Comparison of ENCODE assay signal across 8 mouse cellular contexts in the genomic region with DNA sequence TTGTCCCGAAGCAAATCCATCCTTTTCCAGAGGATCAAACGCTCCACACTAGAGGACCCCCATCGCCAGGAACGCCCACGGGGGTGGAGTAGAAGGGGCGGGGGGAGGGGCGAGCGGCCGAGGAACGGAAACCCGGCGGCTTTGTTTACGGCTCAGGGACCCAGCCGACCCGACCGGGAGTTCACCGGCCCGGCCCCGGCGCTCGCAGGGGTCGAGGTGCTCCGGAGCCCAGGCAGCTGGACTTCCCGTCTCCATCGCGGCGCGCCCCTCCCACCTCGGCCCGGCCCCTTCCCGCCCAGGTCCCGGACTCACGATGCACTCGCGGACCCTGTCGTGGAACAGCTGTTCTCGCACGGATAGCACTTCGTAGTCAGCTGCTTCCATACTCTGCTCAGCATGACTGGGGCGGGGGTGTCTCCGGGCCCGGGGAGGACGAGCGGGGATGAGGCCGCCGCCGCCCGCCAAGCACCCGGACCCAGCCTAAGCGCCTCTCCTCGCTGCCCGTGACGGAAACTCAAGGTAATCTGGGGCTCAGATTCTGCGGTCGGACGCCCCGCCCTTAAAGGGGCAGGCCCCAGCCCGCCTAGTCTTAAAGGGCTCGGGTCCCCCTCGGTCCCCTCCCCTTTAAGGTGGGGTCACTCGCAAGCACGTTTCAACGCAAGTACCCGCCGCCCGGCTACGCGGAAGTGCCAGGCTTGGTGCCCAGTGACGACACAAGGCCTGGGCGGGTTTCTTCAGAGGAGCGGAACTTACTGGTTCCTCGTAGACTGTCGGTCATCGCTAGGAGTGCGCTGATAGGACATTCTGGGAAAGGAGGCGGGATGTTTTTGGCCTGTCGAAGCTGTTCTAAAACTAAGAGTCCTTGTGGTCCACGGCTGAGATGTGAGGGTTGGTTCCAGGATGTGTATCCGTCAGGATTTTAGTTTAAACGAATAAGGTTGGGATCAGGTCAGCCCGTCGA. TPM values are rescaled to one million over a fixed set of nuclear protein-coding genes. Genes with fewer than 3 reads are reported as not detected.
DNase-seq lines count a peak whose midpoint lies in the region; ATAC-seq and TF ChIP-seq lines count a peak whose summit lies in the region.

A gene (minus strand): TSS at position 694 of the 961 bp plus-strand sequence.

- H3K27ac ChIP-seq in forebrain, embryonic 12.5 days: peak within 1 kb of the TSS; percentile 95
- H3K27ac ChIP-seq in heart, postnatal 0 days (ENCODE audit: low read depth): peak within 1 kb of the TSS; percentile 97
- H3K27ac ChIP-seq in liver, embryonic 16.5 days (ENCODE audit: low read length): peak within 1 kb of the TSS; percentile 84
- H3K27ac ChIP-seq in neural tube, embryonic 13.5 days (replicated peaks): peak within 1 kb of the TSS; percentile 95
- H3K27ac ChIP-seq in testis, adult 2 months (ENCODE audit: control insufficient read depth, insufficient read depth, low read depth, low read length): peak within 1 kb of the TSS; percentile 87

- peaks cover 64% of the 10 kb centered on the region for H3K4me1 ChIP-seq in E14TG2a.4 (replicated peaks; ENCODE audit: low read depth, low read length)
- H3K4me1 ChIP-seq in forebrain, embryonic 12.5 days: peaks cover 27% of the 10 kb centered on the region
- peaks cover 12% of the 10 kb centered on the region for H3K4me1 ChIP-seq in heart, postnatal 0 days (ENCODE audit: control insufficient read depth, insufficient read depth)
- peaks cover 13% of the 10 kb centered on the region for H3K4me1 ChIP-seq in liver, embryonic 16.5 days (ENCODE audit: control insufficient read depth, low read depth, low read length)
- H3K4me1 ChIP-seq in neural tube, embryonic 13.5 days (replicated peaks): peaks cover 36% of the 10 kb centered on the region
- H3K4me1 ChIP-seq in testis, adult 2 months (ENCODE audit: control insufficient read depth, insufficient read depth, low read length): peaks cover 7% of the 10 kb centered on the region

- peak; percentile 99 for ATAC-seq in forebrain, embryonic 12.5 days (ENCODE audit: low FRiP score)
- peak; percentile 96 for ATAC-seq in heart, postnatal 0 days (ENCODE audit: insufficient read depth, low read depth)
- ATAC-seq in liver, embryonic 16.5 days (ENCODE audit: low read depth): peak; percentile 98
- ATAC-seq in neural tube, embryonic 13.5 days (ENCODE audit: low read depth): peak; percentile 99

- peaks cover 17% of the 10 kb centered on the region for H3K36me3 ChIP-seq in E14TG2a.4 (ENCODE audit: insufficient read depth, low read length)
- H3K36me3 ChIP-seq in forebrain, embryonic 12.5 days (replicated peaks): peaks cover 21% of the 10 kb centered on the region
- H3K36me3 ChIP-seq in heart, postnatal 0 days (replicated peaks; ENCODE audit: control insufficient read depth, insufficient read depth, low read length): peaks cover 26% of the 10 kb centered on the region
- no peaks in the 10 kb centered on the region for H3K36me3 ChIP-seq in liver, embryonic 16.5 days (ENCODE audit: control insufficient read depth, insufficient read depth)
- H3K36me3 ChIP-seq in neural tube, embryonic 13.5 days: peaks cover 23% of the 10 kb centered on the region
- H3K36me3 ChIP-seq in testis, adult 2 months (ENCODE audit: control insufficient read depth, insufficient read depth, low read length): peaks cover 4% of the 10 kb centered on the region

- TF ChIP-seq POLR2A in testis, adult 2 months (IDR thresholded peaks at IDR 0.05; ENCODE audit: control insufficient read depth, low read depth, low read length): peak; percentile 83

- H3K4me3 ChIP-seq in E14TG2a.4 (replicated peaks; ENCODE audit: low read length): peak within 1 kb of the TSS; percentile 99
- peak within 1 kb of the TSS; percentile 86 for H3K4me3 ChIP-seq in forebrain, embryonic 12.5 days (replicated peaks)
- H3K4me3 ChIP-seq in heart, postnatal 0 days (ENCODE audit: low read depth, low read length): peak within 1 kb of the TSS; percentile 95
- peak within 1 kb of the TSS; percentile 83 for H3K4me3 ChIP-seq in liver, embryonic 16.5 days (ENCODE audit: low read depth, low read length)
- H3K4me3 ChIP-seq in neural tube, embryonic 13.5 days: peak within 1 kb of the TSS; percentile 84
- H3K4me3 ChIP-seq in testis, adult 2 months (ENCODE audit: control insufficient read depth, low read depth, low read length): peak within 1 kb of the TSS; percentile 97

- H3K4me2 ChIP-seq in forebrain, embryonic 12.5 days: peak within 1 kb of the TSS; percentile 88
- H3K4me2 ChIP-seq in heart, postnatal 0 days (ENCODE audit: low read depth, low read length): peak within 1 kb of the TSS; percentile 94
- H3K4me2 ChIP-seq in liver, embryonic 16.5 days (ENCODE audit: low read depth, low read length): peak within 1 kb of the TSS; percentile 82
- H3K4me2 ChIP-seq in neural tube, embryonic 13.5 days: peak within 1 kb of the TSS; percentile 79

- peak within 1 kb of the TSS; percentile 84 for H3K9ac ChIP-seq in forebrain, embryonic 12.5 days
- peak within 1 kb of the TSS; percentile 87 for H3K9ac ChIP-seq in heart, postnatal 0 days (replicated peaks; ENCODE audit: low read depth, low read length)
- peak within 1 kb of the TSS; percentile 78 for H3K9ac ChIP-seq in liver, embryonic 16.5 days (ENCODE audit: low read depth, low read length)
- peak within 1 kb of the TSS; percentile 92 for H3K9ac ChIP-seq in neural tube, embryonic 13.5 days

- no peaks in the 10 kb centered on the region for H3K9me3 ChIP-seq in E14TG2a.4 (ENCODE audit: low read length)
- H3K9me3 ChIP-seq in forebrain, embryonic 12.5 days: no peaks in the 10 kb centered on the region
- no peaks in the 10 kb centered on the region for H3K9me3 ChIP-seq in heart, postnatal 0 days (replicated peaks; ENCODE audit: control insufficient read depth, low read length)
- H3K9me3 ChIP-seq in liver, embryonic 16.5 days (replicated peaks; ENCODE audit: control insufficient read depth, low read length): no peaks in the 10 kb centered on the region
- H3K9me3 ChIP-seq in neural tube, embryonic 13.5 days: no peaks in the 10 kb centered on the region

- DNase-seq in c-Kit-positive CD71-positive TER-119-positive erythroid progenitor cells, embryonic 14.5 days (ENCODE audit: low spot score): peak; percentile 97
- peak; percentile 99 for DNase-seq in heart, postnatal 0 days (ENCODE audit: low spot score)
- peak; percentile 99 for DNase-seq in kidney, postnatal 4 days

- TF ChIP-seq EP300 in heart, postnatal 0 days (IDR thresholded peaks at IDR 0.05; ENCODE audit: low read depth): peak; percentile 34; the same call in 1 of the 2 replicates

- no peak for TF ChIP-seq CTCF in E14TG2a.4 (conservative IDR thresholded peaks at IDR 0.05; ENCODE audit: low read length)
- no peak for TF ChIP-seq CTCF in heart, postnatal 0 days (IDR thresholded peaks at IDR 0.05; ENCODE audit: low read depth)
- no peak for TF ChIP-seq CTCF in testis, adult 2 months (IDR thresholded peaks at IDR 0.05; ENCODE audit: control insufficient read depth, insufficient read depth, insufficient replicate concordance, low read depth, low read length)

- under 1% methylated on average over 82 of the region's 82 CpGs for WGBS in forebrain, embryonic 12.5 days
- WGBS in heart, postnatal 0 days: under 1% methylated on average over 77 of the region's 82 CpGs
- WGBS in liver, embryonic 16.5 days (ENCODE audit: insufficient replicate concordance): under 1% methylated on average over 80 of the region's 82 CpGs
- WGBS in neural tube, embryonic 13.5 days: under 1% methylated on average over 82 of the region's 82 CpGs

- H3K27me3 ChIP-seq in E14TG2a.4 (ENCODE audit: insufficient read depth, low read length): no peaks in the 10 kb centered on the region
- H3K27me3 ChIP-seq in forebrain, embryonic 12.5 days: no peaks in the 10 kb centered on the region
- no peaks in the 10 kb centered on the region for H3K27me3 ChIP-seq in heart, postnatal 0 days (ENCODE audit: control insufficient read depth, insufficient read depth, low read length)
- no peaks in the 10 kb centered on the region for H3K27me3 ChIP-seq in liver, embryonic 16.5 days (ENCODE audit: control insufficient read depth, insufficient read depth, low read depth, low read length)
- no peaks in the 10 kb centered on the region for H3K27me3 ChIP-seq in neural tube, embryonic 13.5 days
- H3K27me3 ChIP-seq in testis, adult 2 months (ENCODE audit: control insufficient read depth, insufficient read depth, low read length): no peaks in the 10 kb centered on the region

RNA-seq across cellular contexts. Expression of the gene that starts here (rescaled TPM):
- 30.6 and 41.5 TPM in 2 replicates for polyA plus RNA-seq in forebrain, embryonic 12.5 days (2016; fragmentation: Nextera tagmentation; extraction: Ambion mirVana)
- total RNA-seq in heart, postnatal 0 days (2014; rRNA removed; ENCODE audit: low replicate concordance): 25.5 and 28.2 TPM in 2 replicates
- 8.0 and 9.6 TPM in 2 replicates for polyA plus RNA-seq in heart, postnatal 0 days (2015; fragmentation: Nextera tagmentation; extraction: Ambion mirVana)
- 4.4 and 4.6 TPM in 2 replicates for polyA plus RNA-seq in liver, embryonic 16.5 days (2015; fragmentation: Nextera tagmentation; extraction: Ambion mirVana)
- polyA plus RNA-seq in neural tube, embryonic 13.5 days (2015; fragmentation: Nextera tagmentation; extraction: Ambion mirVana): 34.9 and 39.0 TPM in 2 replicates
- polyA plus RNA-seq in testis, adult 2 months (2012; rRNA removed): 478 and 581 TPM in 2 replicates

Comparison
In these comparisons a context has a peak if more than half of its experiments do, and no peak if none do; other contexts are left out.
1. Peak in every context shown above with its lines: DNase-seq, ATAC-seq, H3K4me3 ChIP-seq and H3K27ac ChIP-seq.
2. RNA of the gene that starts here (polyA plus RNA-seq): 478 to 581 TPM in testis, adult 2 months; 34.9 to 39.0 TPM in neural tube, embryonic 13.5 days, 30.6 to 41.5 TPM in forebrain, embryonic 12.5 days, 8.0 to 9.6 TPM in heart, postnatal 0 days and 4.4 to 4.6 TPM in liver, embryonic 16.5 days; every median in the first group is over 10 times any median in the second.